Mouse (Mus musculus) neutrophil, adult 5-6 weeks (primary cell): ENCODE data around the gene Wdtc1. TPM values are rescaled to one million over a fixed set of nuclear protein-coding genes. Genes with fewer than 3 reads are reported as not detected.

ENCODE experiments used
- ATAC-seq: fragments of 151-379, 151-347 bp; 2 replicates; pipeline ENCODE4 v1.8.0; 2017; ENCODE audit warnings: mild to moderate bottlenecking, moderate TSS enrichment; ENCODE audit not compliant: insufficient number of reproducible peaks, poor library complexity, low FRiP score, severe bottlenecking; ENCODE audit errors: extremely low read depth
- total RNA-seq: library from RNA; stranded (forward); fragments of 200-1000 nt; gene quantifications from 2 replicates; pipeline ENCODE4 v1.2.3, GENCODE M21; 2017

Wdtc1 gene
- total RNA-seq, 1 experiment from 2014 or later = 23.0 TPM

- ATAC-seq = no peak
Observed at GRCm38 (mm10) chr4:133379046-133379347, 25.7 kb upstream of the Wdtc1 start.

DNA sequence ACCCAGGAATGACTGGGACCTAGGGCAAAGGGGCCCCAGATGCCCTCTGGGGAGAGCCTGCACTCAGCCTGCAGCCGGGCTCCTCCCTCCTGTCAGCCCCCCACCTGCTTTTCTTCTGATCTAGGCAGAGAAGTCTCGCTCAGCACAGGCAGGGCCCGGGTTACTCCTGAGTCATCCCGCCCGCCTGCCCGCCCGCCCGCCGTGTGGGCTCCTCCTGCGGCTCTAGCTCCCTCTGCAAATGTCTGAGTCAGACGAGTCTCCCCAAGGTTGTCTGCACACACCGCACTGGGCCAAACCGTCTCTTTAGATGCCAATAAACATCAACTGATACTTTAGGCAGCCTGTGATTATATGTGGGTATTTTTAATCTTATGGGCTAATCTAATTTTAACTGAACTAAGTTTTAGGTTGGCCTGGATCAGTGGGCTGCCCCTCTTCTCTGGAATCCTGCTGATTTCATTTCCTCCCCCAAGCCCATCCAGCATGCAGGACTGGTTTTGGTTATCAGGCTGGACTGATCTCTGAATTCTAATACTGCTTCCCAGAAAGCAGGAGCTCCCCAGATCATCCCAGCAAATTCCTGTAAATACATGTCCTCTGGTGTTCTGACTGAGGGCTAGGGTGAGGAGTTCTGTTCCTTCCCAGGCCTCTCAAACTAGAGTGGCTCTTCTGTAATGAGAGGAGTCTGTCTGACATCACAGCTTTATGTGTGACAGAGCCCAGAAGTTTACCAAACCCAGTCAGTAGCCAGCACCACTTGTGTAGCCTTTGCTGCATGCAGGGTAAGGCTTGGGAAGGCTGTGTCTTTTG lies 25.2 kb upstream of the Wdtc1 start:
- no peak for ATAC-seq

DNA sequence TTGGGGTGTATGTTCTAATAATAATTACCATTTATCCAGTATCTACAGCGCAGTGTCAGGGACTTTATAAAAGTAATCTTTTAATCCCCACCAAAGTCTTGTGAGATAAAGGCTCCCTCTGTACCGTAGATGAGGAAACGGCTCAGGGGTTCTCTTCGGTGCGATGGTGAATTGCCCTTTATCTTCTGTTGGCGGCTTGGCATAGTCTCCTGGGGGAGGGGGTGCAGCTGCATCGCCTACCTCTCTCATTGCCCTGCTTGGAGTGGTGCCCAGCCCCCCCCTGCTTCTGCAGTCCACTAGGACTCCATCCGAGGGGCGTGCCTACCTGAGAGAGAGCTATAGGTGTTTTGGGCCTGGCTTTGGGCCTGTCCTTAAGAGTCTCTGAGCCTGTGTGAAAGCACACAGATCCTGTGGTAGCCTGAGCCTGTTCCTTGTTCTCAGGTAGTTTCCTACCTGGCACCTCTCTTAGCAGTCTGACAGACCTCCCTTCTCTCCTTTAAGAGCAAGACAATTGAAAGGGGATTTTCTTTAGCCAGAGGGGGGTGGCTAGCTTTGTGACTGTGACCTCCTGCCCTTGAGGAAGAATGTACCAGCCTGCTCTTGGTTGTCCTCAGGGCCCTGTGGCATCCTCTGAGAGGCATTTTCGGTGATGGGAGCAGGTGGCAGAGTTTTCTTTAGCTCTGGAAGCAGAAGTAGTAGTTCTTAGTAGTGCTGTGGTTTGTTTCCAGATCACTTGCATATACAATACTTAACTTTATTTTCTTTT lies 22.7 kb upstream of the Wdtc1 start:
- no peak for ATAC-seq

DNA sequence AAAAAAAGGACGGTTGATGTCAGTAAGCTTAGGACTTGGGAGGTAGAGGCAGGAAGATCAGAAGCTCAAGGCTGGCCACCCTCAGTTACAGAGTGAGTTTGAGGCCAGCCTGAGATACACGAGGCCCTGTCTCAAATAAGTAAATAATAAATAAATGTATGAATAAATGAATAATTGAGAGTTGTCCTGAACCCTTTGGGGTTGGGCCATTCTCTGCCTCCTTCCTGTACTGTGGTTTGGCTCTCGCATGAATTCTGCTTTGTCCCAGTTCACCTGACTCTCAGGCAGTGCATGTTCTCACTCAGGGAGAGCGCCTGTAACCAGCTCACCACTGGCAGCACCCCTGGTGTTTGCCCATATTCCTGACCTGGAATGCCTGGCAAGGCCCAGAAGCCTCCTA lies 20.7 kb upstream of the Wdtc1 start:
- no peak for ATAC-seq

DNA sequence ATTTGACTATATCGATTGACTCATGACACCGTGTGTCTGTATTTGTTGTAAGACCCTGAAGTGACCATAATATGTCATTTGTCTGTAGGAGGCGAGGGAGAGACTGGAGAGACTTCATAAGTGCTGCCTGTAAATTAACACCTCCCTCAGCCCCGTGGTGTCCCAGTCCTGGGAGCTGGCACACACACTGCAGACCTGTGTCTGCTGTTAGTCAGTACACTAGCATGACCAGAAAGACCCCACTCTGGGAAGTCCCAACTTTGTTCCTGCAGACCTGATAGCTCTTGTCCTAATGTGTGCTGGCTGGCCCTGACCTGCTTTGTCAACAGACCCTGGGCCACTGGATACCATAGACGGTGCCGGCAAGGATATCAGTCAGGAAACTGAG lies 19.0 kb upstream of the Wdtc1 start:
- no peak for ATAC-seq

DNA sequence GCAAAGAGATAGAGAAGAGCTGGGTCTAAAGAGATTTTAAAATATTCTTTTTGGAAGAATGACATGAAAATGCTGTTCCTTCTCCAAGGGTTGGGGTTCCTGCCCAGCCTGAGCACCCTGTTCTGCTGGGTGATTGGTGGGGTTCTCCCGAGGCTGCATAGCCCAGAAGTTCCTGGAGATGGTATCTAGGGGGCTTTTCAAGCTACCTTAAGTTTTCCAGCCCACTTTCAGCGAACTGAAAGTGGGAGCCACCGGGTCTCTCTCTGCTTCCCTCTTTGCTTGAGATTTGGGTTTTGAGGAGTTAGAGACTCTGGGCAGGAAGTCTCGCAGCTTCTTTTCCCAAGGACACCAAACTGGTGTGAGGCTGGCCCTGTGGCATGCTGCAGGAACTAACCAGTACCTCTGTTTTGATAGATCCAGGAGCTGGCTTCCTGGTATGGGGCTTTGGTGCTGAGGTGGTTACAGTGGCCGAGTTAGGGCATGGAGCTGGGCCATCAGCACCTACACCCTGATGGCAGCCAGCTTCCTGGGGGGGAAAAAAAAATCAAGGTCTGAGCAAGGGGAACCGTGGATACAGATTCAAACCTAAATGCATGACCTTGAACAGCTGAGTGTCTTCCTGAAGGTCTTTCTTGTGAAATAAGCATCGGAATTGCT lies 18.5 kb upstream of the Wdtc1 start:
- ATAC-seq = no peak

- no peak for ATAC-seq
Observed at GRCm38 (mm10) chr4:133370298-133371274, 17.3 kb upstream of the Wdtc1 start.

GRCm38 (mm10) chr4:133369553-133370297 lies 16.4 kb upstream of the Wdtc1 start, which contains the start of gene Slc9a1:
TSS of gene Slc9a1 (plus strand) at chr4:133369706.
- ATAC-seq = peak; percentile 94

GRCm38 (mm10) chr4:133354641-133355040 lies 1.4 kb upstream of the Wdtc1 start:
- no peak for ATAC-seq

GRCm38 (mm10) chr4:133352797-133353196 lies 484 bp downstream of the Wdtc1 start:
- ATAC-seq = no peak

GRCm38 (mm10) chr4:133348051-133348775 lies 5.1 kb downstream of the Wdtc1 start:
- ATAC-seq = no peak

GRCm38 (mm10) chr4:133347624-133348023 lies 5.7 kb downstream of the Wdtc1 start:
- no peak for ATAC-seq

- no peak for ATAC-seq
Observed at GRCm38 (mm10) chr4:133346577-133346976, 6.7 kb downstream of the Wdtc1 start.

GRCm38 (mm10) chr4:133345702-133346101 lies 7.6 kb downstream of the Wdtc1 start:
- ATAC-seq = no peak

DNA sequence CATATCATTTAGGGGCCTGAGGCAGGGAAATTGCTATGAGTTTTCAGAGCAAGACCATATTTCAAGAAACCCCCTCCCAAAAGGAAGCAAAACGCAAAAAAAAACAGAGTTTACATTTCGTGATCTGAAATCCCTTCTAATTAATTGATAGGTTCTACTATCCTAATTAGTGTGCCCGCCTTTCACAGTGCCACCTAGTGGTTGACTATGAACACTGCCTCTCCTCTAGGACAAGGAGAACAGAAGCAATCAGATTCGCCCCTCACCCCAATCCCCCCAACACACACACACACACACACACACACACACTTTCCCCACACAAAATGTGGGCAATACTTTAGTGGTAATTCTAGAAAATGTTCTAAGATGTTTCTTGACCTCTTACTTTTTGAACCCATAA lies 9.2 kb downstream of the Wdtc1 start:
- no peak for ATAC-seq

DNA sequence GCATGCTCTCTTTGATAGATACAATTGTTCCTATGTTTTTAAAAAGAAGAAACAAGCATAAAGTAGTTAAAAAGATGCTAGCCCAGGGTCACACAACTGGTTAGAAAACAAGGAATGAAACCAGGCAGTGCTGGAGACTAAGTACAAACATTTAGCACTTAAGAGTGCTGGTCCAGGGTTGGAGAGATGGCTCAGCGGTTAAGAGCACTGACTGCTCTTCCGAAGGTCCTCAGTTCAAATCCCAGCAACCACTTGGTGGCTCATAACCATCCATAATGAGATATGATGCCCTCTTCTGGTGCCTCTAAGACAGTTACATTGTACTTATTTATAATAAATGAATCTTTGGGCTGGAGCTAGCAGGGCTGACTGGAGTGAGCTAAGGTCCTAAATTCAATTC lies 13.1 kb downstream of the Wdtc1 start:
- ATAC-seq = no peak

DNA sequence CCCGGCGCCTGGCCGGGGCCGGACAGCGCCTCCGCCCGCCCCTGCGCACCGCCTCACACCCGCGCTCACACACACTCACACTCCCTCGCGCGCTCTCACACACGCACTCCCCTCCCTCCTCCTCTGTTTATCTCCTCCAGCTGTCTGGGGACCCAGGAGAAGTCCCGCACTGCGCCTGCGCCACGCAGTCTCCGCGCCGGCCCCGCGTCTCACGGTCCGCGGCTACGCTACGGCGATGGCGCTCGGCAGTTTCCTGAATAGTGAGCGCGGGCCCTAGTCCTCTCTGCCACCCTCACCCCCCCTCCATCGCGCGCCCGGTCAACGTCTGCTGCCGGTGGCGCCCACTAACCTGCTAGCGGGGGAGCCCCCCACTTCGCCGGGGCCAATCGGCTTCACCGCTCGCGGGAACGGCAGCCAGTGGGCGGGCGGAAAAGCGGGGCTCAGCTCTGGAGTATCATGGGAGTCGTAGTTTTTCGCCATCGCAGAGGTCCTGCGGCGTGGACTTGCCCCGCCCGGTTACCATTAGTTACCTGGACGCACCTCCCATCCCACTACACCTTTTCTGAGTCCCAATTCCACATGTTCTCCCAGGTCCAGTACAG lies 14.0 kb downstream of the Wdtc1 start:
- peak; percentile 90 for ATAC-seq
